Mouse (Mus musculus): Measurements from ENCODE around the gene Wdr53. TPM values are rescaled to one million over a fixed set of nuclear protein-coding genes. Genes with fewer than 3 reads are reported as not detected.
"Not testable (repeated sequence)": the region's sequence is repeated elsewhere in the genome, so short reads cannot be mapped to it uniquely, and the experiment has no call there.

Wdr53 gene
- total RNA-seq, 2 experiments from 2014 or later: 11.9 to 14.3 TPM

DNA sequence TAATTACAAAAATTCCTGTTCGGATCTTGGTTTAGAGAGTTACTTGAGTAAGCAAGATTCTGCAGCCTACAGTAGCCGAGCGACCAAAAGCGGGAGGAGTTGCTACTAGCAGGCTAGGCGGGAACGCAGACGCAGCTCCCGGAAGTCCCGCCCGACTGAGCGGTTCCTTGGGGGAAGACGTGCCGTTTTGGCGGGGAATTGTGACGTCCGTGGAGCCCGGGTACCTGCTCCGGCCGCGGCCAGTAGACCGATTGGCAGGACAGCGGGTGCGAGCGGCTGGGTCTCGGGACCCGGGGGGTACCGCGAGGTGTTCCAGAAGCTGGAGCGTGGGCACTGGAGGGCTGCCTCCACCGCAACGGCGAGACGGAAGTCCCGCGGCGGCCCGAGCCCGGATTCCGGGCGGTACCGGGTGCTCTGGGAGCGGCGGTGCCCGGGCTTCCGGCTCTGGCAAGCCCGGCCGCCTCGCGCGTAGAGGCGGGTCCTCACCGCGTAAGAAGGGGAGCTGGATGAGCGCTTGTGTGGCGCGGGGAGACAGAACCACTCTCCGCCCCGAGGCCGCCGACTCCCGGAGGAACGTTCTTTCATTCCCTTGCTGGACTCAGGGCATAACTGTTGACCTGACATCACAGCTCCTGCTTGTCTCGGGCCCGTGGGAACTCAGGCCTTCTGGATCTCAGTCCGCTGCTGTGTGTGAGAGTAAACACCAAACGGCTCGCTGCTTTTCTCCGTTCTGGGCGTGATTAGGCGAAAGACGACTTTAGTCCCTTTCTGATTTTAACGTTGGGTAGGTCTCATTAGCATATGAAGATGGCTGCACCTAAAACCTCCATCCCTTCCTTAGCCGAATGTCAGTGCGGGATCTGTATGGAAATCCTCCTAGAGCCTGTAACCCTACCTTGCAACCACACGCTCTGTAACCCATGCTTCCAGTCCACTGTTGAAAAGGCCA lies 30.6 kb downstream of the Wdr53 start, which contains the start of gene Rnf168:
Gene Rnf168, plus strand, starts transcription at position 152 of the 949 bp plus-strand sequence.
- DNase-seq (ENCODE audit: low spot score in 2 of 2): peak; percentile 85 to 89

GRCm38 (mm10) chr16:32278396-32278795 lies 31.4 kb downstream of the Wdr53 start:
- no peak for DNase-seq (ENCODE audit: low spot score in 2 of 2)

DNA sequence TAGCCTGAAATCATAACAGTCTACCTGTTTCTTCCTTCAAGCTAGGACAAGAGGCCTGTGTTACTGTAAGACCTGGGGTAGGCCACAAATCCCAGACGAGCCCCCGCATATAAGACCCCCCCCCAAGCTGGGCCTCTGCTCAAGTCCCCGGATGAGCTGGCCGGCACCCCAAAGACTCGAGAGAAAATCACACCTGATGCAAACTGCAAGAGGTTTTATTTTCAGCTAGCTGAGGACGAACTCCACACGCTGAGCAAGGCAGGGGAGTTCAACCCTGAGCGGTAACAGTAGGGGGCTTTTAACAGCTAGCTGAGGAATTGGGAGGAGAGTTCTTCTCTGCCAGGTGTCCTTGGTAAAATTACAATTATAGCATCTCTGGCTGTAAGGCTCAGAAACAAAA lies 33.2 kb downstream of the Wdr53 start:
- DNase-seq (ENCODE audit: low spot score in 2 of 2): no peak

GRCm38 (mm10) chr16:32282608-32283007 lies 35.6 kb downstream of the Wdr53 start:
- DNase-seq (ENCODE audit: low spot score in 2 of 2): no peak

DNA sequence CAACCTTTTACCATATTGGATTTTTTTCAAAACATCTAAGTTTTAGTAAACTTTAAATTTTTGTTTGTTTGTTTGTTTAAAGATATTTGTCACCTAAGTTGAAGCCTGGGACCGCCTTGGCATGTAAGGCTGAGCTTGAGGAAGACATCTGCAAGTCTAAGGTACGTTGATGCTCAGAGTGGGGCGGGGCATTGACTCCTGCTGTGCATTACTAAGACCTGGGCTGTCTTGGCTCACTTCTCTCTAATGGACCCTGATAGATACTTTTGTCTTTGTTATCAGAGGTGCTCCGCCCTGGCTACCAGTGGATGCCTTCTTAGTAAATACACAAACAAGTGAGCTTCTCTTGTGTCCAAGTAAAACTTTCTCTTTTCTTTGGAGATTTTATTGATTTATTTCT lies 44.8 kb downstream of the Wdr53 start:
- no peak for DNase-seq (ENCODE audit: low spot score in 2 of 2)

DNA sequence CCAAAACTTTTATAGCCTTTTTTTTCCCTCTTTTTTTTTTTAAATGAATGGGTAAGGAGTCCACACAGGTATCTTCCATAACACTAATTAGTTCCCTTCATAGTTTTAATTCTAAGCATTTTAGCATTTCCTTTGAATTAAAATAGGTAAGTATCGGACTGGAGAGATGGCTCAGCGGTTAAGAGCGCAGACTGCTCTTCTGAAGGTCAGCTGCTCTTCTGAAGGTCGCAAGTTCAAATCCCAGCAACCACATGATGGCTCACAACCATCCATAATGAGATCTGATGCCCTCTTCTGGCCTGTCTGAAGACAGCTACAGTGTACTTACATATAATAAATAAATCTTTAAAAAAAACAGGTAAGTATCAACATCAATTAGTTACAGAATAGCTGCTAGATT lies 52.6 kb downstream of the Wdr53 start:
- DNase-seq (ENCODE audit: low spot score in 2 of 2): not testable (repeated sequence)

DNA sequence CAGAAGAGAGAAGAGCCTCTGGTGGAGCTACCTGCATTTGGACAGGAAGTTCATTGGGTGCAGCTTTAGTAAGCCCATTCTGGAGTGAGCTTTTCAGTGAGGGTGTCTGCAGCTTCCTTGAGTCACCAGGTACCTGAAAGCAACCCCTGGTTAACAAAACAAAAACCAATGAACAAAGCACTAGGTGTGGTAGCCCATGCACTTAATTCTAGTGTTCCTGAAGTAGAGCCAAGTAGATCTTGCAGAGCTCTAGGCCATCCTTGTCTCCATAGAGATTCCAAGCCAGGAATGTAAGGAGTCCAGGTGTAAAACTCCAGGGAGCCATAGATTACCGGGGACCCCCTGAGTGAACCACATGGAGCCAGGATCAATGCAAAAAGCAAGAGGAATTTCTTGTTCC lies 56.0 kb downstream of the Wdr53 start:
- no peak for DNase-seq (ENCODE audit: low spot score in 2 of 2)

GRCm38 (mm10) chr16:32303886-32304285 lies 56.9 kb downstream of the Wdr53 start:
- DNase-seq (ENCODE audit: low spot score in 2 of 2): no peak

Small RNA genes lying within 50 kb of the gene (microRNA-seq; reads per million reads assigned to microRNA genes)
- 0 reads per million in 2 experiments for gene Mir1946a

Other genes with a start within 250 kb of the Wdr53 start
- gene Senp5, start 243.9 kb upstream of the Wdr53 start, total RNA-seq (2021): 10 to 100 TPM; 41.5 to 42.7 TPM
- gene Pak2, start 167.9 kb upstream of the Wdr53 start, total RNA-seq (2021): 10 to 100 TPM; 34.6 to 38.0 TPM
- 10 to 100 TPM; 31.6 to 36.3 TPM for gene Pigx, start 147.5 kb upstream of the Wdr53 start, total RNA-seq (2021)
- gene Cep19, start 147.4 kb upstream of the Wdr53 start, total RNA-seq (2021): 10 to 100 TPM; 58.9 to 62.3 TPM
- 1 to 10 TPM; 7.6 to 8.8 TPM for gene Nrros, start 81.6 kb upstream of the Wdr53 start, total RNA-seq (2021)
- not detected for gene Bex6, start 67.4 kb upstream of the Wdr53 start, total RNA-seq (2021)
- 10 to 100 TPM; 40.0 to 40.2 TPM for gene Fbxo45, start 69 bp upstream of the Wdr53 start, total RNA-seq (2021)
- under 1 TPM in 1 of 2 experiments, not detected in 1; 0.25 TPM for gene Smco1, start 24.2 kb downstream of the Wdr53 start, total RNA-seq (2021)
- 10 to 100 TPM; 27.2 to 27.5 TPM for gene Rnf168, start 30.2 kb downstream of the Wdr53 start, total RNA-seq (2021)
- 10 to 100 TPM; 50.7 to 64.1 TPM for gene Ubxn7, start 85.0 kb downstream of the Wdr53 start, total RNA-seq (2021)
- not detected for gene Tm4sf19, start 153.3 kb downstream of the Wdr53 start, total RNA-seq (2021)
- gene Tctex1d2, start 172.5 kb downstream of the Wdr53 start, total RNA-seq (2021): 10 to 100 TPM; 13.7 to 15.6 TPM
- 10 to 100 TPM; 43.9 to 47.5 TPM for gene Pcyt1a, start 183.7 kb downstream of the Wdr53 start, total RNA-seq (2021)
- gene Slc51a, start 240.7 kb downstream of the Wdr53 start, total RNA-seq (2021): not detected
- gene Zdhhc19, start 249.0 kb downstream of the Wdr53 start, total RNA-seq (2021): not detected